Mouse (Mus musculus): ENCODE measurements around the gene Dennd2a. TPM values are rescaled to one million over a fixed set of nuclear protein-coding genes. Genes with fewer than 3 reads are reported as not detected.

The Dennd2a gene
- polyA plus RNA-seq, 1 experiment from 2014 or later = 21.5 TPM

DNA sequence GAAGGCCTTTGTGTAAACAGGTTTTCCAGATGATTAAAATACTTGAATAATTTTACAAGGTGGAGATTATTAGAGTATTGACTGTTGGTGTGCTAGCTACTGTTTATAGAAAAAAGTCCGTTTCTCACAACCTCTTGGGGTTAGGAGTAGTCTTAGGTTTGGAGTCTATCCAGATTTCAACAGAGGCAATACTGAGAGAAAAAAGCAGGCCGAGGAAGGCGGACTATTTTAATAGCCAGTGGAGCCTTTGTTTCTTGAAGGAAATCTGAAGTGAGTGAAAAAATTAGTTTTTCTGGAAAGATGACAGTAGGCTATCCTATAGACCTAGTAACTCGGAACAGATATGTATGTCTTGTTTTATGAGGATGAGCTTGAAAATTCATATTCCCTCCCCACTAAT is 33.8 kb upstream of the Dennd2a start:
- Histone ChIP-seq H3K9me3 (replicated peaks; ENCODE audit: control insufficient read depth, low read length) (no peaks in the 10 kb centered on the region), H3K4me1 (ENCODE audit: control insufficient read depth, insufficient read depth, low read length) (no peaks in the 10 kb centered on the region; the same call in 1 of the 2 replicates), H3K4me2 (no peak overlapping the region; the same call in 1 of the 2 replicates), H3K36me3 (ENCODE audit: control insufficient read depth, insufficient read depth, low read length) (peaks cover 13% of the 10 kb centered on the region; the same call in 1 of the 2 replicates), H3K27me3 (ENCODE audit: control insufficient read depth, insufficient read depth, low read length) (no peaks in the 10 kb centered on the region), H3K27ac (ENCODE audit: low read depth, low read length) (no peak overlapping the region), H3K4me3 (ENCODE audit: low read depth, low read length) (no peak overlapping the region), H3K9ac (ENCODE audit: low read depth, low read length) (no peak overlapping the region)
- no peak for ATAC-seq (replicated peaks; ENCODE audit: insufficient number of reproducible peaks, low FRiP score, low TSS enrichment)
- 92% methylated on average over 4 of the region's 4 CpGs for WGBS (ENCODE audit: insufficient replicate concordance)

DNA sequence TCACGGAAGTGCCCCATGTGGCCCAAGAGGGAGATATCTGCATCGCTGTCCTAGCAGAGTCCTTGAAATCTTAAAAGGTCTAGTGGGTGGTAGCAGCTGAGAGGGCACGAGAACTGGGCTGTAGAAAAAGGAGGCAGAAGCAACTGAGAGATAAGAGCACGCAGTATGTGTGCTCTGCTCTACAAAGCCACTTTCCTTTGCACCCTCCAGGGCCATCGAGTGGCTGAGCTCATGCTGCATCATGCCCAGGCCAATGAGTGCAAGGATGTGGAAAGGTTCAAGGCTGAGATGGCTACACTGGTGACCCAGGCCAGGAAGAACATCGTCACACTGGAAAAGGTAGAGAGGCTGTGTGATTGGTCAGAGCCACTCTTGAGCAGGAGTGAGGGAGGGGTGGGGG is 27.9 kb upstream of the Dennd2a start, which contains the start of gene Gm42420:
Gm42420 (plus strand) TSS at position 237 of the 400 bp plus-strand sequence.
- no peaks in the 10 kb centered on the region for H3K4me1 ChIP-seq (ENCODE audit: control insufficient read depth, insufficient read depth, low read length)
- H3K9ac ChIP-seq (ENCODE audit: low read depth, low read length) = no peak within 1 kb of the TSS
- no peaks in the 10 kb centered on the region for H3K27me3 ChIP-seq (ENCODE audit: control insufficient read depth, insufficient read depth, low read length)
- no peak for ATAC-seq (replicated peaks; ENCODE audit: insufficient number of reproducible peaks, low FRiP score, low TSS enrichment)
- no peak within 1 kb of the TSS for H3K27ac ChIP-seq (ENCODE audit: low read depth, low read length)
- H3K4me2 ChIP-seq = no peak within 1 kb of the TSS
- H3K36me3 ChIP-seq (ENCODE audit: control insufficient read depth, insufficient read depth, low read length) = peaks cover 12% of the 10 kb centered on the region
- 73% methylated on average over 6 of the region's 6 CpGs for WGBS (ENCODE audit: insufficient replicate concordance)
- H3K4me3 ChIP-seq (ENCODE audit: low read depth, low read length) = no peak within 1 kb of the TSS
- H3K9me3 ChIP-seq (replicated peaks; ENCODE audit: control insufficient read depth, low read length) = no peaks in the 10 kb centered on the region

DNA sequence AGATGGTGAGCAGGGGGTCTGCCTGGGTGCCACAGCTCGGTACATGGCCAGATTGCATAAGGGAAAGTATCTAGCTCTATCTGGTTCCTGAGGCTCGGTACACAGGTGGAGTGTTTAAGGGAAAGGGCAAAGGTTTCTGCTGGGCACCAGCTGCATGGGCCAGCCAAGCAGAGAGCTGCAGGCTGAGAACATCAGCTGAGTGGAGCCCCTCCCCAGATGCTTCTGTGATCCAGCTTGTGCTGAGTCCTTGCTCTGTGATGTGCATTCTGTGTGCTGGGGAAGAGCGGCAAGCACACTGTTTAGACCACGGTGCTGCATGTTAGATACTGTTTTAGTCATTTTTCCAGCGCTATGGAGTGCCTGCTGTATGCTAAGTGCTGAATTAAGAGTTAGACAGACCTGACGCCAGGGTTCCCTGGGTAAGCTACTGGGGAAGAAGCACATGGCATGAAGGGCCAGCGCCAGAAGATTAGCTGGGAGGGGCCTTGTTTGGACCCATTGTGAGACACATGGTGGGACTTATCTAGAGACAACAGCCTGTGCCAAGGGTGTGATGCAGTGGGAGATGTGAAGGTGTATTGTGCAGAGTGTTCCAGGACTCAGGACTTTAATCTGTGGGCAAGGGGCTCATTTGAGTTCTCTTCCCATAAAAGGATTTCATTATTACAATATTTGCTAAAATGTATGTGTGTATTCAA is 23.6 kb upstream of the Dennd2a start:
- ATAC-seq (replicated peaks; ENCODE audit: insufficient number of reproducible peaks, low FRiP score, low TSS enrichment) = peak; percentile 79
- Histone ChIP-seq H3K4me1 (ENCODE audit: control insufficient read depth, insufficient read depth, low read length) (no peaks in the 10 kb centered on the region), H3K27ac (ENCODE audit: low read depth, low read length) (peak overlapping the region; percentile 54; the same call in 1 of the 2 replicates), H3K4me3 (ENCODE audit: low read depth, low read length) (no peak overlapping the region), H3K9me3 (replicated peaks; ENCODE audit: control insufficient read depth, low read length) (no peaks in the 10 kb centered on the region), H3K9ac (ENCODE audit: low read depth, low read length) (no peak overlapping the region), H3K4me2 (peak overlapping the region; percentile 6; the same call in 1 of the 2 replicates), H3K36me3 (ENCODE audit: control insufficient read depth, insufficient read depth, low read length) (peaks cover 2% of the 10 kb centered on the region), H3K27me3 (ENCODE audit: control insufficient read depth, insufficient read depth, low read length) (no peaks in the 10 kb centered on the region)
- WGBS (ENCODE audit: insufficient replicate concordance) = 73% methylated on average over 7 of the region's 7 CpGs

DNA sequence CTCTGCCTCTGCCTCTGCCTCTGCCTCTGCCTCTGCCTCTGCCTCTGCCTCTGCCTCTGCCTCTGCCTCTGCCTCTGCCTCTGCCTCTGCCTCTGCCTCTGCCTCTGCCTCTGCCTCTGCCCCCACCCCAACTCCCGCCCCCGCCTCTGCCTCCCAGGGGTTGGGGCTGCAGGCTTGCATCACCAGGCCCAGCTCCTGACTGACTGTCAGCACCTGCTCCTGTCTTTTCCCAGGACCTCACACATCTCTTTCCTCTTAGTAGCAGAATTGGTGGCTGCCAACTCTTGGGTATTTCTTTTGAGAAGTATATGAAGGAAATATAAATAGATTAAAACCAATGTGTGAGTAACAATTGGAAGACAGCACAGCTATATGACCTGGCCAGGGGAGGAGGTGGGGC is 22.9 kb upstream of the Dennd2a start:
- WGBS (ENCODE audit: insufficient replicate concordance) = 63% methylated on average over 2 of the region's 2 CpGs
- no peak for ATAC-seq (replicated peaks; ENCODE audit: insufficient number of reproducible peaks, low FRiP score, low TSS enrichment)
- H3K4me2 ChIP-seq = no peak overlapping the region
- H3K9me3 ChIP-seq (replicated peaks; ENCODE audit: control insufficient read depth, low read length) = no peaks in the 10 kb centered on the region
- H3K27me3 ChIP-seq (ENCODE audit: control insufficient read depth, insufficient read depth, low read length) = no peaks in the 10 kb centered on the region
- no peaks in the 10 kb centered on the region for H3K4me1 ChIP-seq (ENCODE audit: control insufficient read depth, insufficient read depth, low read length)
- H3K36me3 ChIP-seq (ENCODE audit: control insufficient read depth, insufficient read depth, low read length) = peaks cover 2% of the 10 kb centered on the region
- H3K9ac ChIP-seq (ENCODE audit: low read depth, low read length) = no peak overlapping the region
- no peak overlapping the region for H3K4me3 ChIP-seq (ENCODE audit: low read depth, low read length)
- H3K27ac ChIP-seq (ENCODE audit: low read depth, low read length) = no peak overlapping the region

DNA sequence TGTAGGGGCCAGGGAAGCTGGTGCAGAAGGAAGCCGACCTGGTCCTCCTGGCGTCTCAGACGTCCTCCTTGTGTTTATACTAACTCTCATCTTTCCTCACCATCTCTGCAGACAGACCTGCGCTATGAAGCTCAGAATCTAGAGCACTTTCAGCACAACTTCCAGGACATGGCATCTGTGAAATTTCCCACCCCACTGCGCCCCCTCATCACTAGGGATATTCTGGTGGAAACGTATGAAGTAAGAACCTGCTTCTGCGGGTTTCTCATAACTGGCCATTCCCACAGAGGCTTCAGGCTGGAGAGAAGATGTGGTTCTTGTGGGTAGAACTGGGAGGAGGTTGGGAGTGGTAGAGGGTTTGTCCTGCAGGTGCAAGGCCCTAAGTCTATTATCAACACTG is 21.9 kb upstream of the Dennd2a start:
- Histone ChIP-seq H3K9me3 (replicated peaks; ENCODE audit: control insufficient read depth, low read length) (no peaks in the 10 kb centered on the region), H3K36me3 (ENCODE audit: control insufficient read depth, insufficient read depth, low read length) (peaks cover 2% of the 10 kb centered on the region), H3K9ac (ENCODE audit: low read depth, low read length) (no peak overlapping the region), H3K4me3 (ENCODE audit: low read depth, low read length) (no peak overlapping the region), H3K4me2 (no peak overlapping the region), H3K4me1 (ENCODE audit: control insufficient read depth, insufficient read depth, low read length) (peaks cover 6% of the 10 kb centered on the region), H3K27ac (ENCODE audit: low read depth, low read length) (no peak overlapping the region), H3K27me3 (ENCODE audit: control insufficient read depth, insufficient read depth, low read length) (no peaks in the 10 kb centered on the region)
- 85% methylated on average over 7 of the region's 7 CpGs for WGBS (ENCODE audit: insufficient replicate concordance)
- ATAC-seq (replicated peaks; ENCODE audit: insufficient number of reproducible peaks, low FRiP score, low TSS enrichment) = no peak

DNA sequence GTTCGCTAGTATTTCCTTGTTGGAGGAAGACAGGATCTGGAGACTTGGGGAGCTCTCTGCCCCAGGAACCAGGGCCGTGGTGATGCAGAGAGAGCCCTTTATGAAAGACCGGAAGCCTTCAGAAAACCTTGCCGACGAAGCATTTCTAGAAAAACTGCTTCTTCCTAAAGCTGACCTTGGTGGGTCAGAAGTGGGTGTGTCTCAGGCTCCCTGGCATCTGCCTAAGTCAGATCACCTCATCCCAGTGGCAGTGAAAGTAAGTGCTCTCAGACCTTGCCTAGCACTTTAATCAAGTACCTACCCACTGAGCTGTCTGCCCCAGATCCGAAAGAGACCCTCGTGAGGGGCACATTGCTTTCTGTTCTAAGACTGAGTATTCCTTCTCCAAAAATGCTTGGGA is 17.3 kb upstream of the Dennd2a start:
- Histone ChIP-seq H3K4me3 (ENCODE audit: low read depth, low read length) (peak overlapping the region; percentile 83), H3K36me3 (ENCODE audit: control insufficient read depth, insufficient read depth, low read length) (no peaks in the 10 kb centered on the region; the same call in 1 of the 2 replicates), H3K27ac (ENCODE audit: low read depth, low read length) (no peak overlapping the region; the same call in 1 of the 2 replicates), H3K27me3 (ENCODE audit: control insufficient read depth, insufficient read depth, low read length) (no peaks in the 10 kb centered on the region), H3K4me1 (ENCODE audit: control insufficient read depth, insufficient read depth, low read length) (peaks cover 12% of the 10 kb centered on the region), H3K9ac (ENCODE audit: low read depth, low read length) (peak overlapping the region; percentile 87), H3K4me2 (peak overlapping the region; percentile 79), H3K9me3 (replicated peaks; ENCODE audit: control insufficient read depth, low read length) (no peaks in the 10 kb centered on the region)
- 65% methylated on average over 7 of the region's 7 CpGs for WGBS (ENCODE audit: insufficient replicate concordance)
- ATAC-seq (replicated peaks; ENCODE audit: insufficient number of reproducible peaks, low FRiP score, low TSS enrichment) = no peak

DNA sequence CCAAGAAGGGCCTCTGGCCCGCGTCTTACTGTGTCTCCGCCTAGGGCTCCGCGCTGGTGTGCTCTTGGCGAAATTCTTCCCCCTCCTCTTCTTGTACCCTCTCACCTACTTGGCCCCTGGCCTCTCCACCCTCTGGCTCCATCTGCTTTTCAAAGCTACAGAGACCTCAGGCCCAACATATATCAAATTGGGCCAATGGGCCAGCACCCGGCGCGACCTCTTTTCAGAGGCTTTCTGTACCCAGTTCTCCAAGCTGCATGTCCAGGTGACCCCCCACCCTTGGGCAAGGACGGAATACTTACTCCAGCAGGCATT is 16.8 kb upstream of the Dennd2a start:
- Histone ChIP-seq H3K9ac (ENCODE audit: low read depth, low read length) (peak overlapping the region; percentile 87), H3K36me3 (ENCODE audit: control insufficient read depth, insufficient read depth, low read length) (no peaks in the 10 kb centered on the region), H3K27ac (ENCODE audit: low read depth, low read length) (peak overlapping the region; percentile 93), H3K27me3 (ENCODE audit: control insufficient read depth, insufficient read depth, low read length) (no peaks in the 10 kb centered on the region), H3K4me2 (peak overlapping the region; percentile 79), H3K4me1 (ENCODE audit: control insufficient read depth, insufficient read depth, low read length) (peaks cover 12% of the 10 kb centered on the region), H3K4me3 (ENCODE audit: low read depth, low read length) (peak overlapping the region; percentile 83), H3K9me3 (replicated peaks; ENCODE audit: control insufficient read depth, low read length) (no peaks in the 10 kb centered on the region)
- WGBS (ENCODE audit: insufficient replicate concordance) = 29% methylated on average over 10 of the region's 10 CpGs
- peak; percentile 10; the same call in 1 of the 2 replicates for ATAC-seq (replicated peaks; ENCODE audit: insufficient number of reproducible peaks, low FRiP score, low TSS enrichment)

DNA sequence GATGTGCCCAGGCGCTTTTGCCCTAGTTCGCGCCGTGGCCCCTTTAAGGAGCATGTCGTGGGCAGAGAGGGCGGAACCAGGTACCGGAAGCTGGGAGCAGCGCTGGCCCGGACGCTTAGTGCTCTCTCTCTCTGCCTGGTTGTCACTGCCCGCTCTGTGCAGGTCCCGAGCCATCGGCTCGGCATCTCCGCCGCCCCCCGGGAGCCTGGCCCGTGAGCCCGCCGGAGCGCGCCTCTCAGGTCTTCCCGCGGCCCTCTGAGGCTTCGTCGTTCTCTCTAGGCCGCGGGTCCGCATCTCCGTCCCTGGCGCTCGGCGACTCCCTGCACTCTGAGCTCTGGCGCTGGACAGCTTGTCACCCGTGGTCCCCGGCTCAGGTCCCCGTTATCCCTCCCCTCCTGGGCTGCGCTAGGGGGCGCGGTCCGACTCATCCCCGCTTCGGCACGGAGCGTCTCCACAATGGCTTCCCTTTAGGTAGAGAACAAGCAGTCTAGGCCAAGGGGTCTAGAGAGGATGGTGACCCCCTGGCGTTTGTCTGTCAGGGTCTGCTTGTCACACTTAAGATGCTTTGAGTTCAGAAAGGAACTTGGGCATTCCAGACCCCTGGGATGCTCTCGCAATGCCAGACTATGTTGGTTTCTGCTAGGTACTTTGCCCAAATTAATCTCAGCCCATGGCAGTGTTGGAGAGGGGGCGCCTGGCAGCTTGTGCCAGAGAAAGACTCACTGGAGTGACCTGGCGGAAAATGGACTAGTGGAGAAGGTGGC is 16.3 kb upstream of the Dennd2a start, which contains the start of gene Adck2:
Adck2 (plus strand) TSS at position 83 of the 764 bp plus-strand sequence.
- H3K4me3 ChIP-seq (ENCODE audit: low read depth, low read length) = peak within 1 kb of the TSS; percentile 83
- WGBS (ENCODE audit: insufficient replicate concordance) = under 1% methylated on average over 49 of the region's 49 CpGs
- peak; percentile 92 for ATAC-seq (replicated peaks; ENCODE audit: insufficient number of reproducible peaks, low FRiP score, low TSS enrichment)
- H3K4me1 ChIP-seq (ENCODE audit: control insufficient read depth, insufficient read depth, low read length) = peaks cover 12% of the 10 kb centered on the region
- H3K9me3 ChIP-seq (replicated peaks; ENCODE audit: control insufficient read depth, low read length) = no peaks in the 10 kb centered on the region
- H3K36me3 ChIP-seq (ENCODE audit: control insufficient read depth, insufficient read depth, low read length) = no peaks in the 10 kb centered on the region
- H3K27ac ChIP-seq (ENCODE audit: low read depth, low read length) = peak within 1 kb of the TSS; percentile 93
- no peaks in the 10 kb centered on the region for H3K27me3 ChIP-seq (ENCODE audit: control insufficient read depth, insufficient read depth, low read length)
- H3K9ac ChIP-seq (ENCODE audit: low read depth, low read length) = peak within 1 kb of the TSS; percentile 87
- peak within 1 kb of the TSS; percentile 79 for H3K4me2 ChIP-seq

All from heart, embryonic 11.5 days (tissue).